Mouse (Mus musculus) lung, embryonic 14.5 days (tissue): ENCODE measurements around the gene Gm9508. TPM values are rescaled to one million over a fixed set of nuclear protein-coding genes. Genes with fewer than 3 reads are reported as not detected.
"Not testable (repeated sequence)": the region's sequence is repeated elsewhere in the genome, so short reads cannot be mapped to it uniquely, and the experiment has no call there.

Experiments
- ATAC-seq: fragments of 200-750 bp; cut with Nextera tagmentation; 2 replicates; pipeline ENCODE4 v1.8.0; 2017; ENCODE audit warnings: mild to moderate bottlenecking, moderate TSS enrichment, moderate library complexity; ENCODE audit not compliant: insufficient read depth
- DNase-seq: peaks from one replicate; pipeline ENCODE4 v3.0.0-alpha.2; 2015
- H3K27ac ChIP-seq: fragments of 300-500 bp; sonication (generic); 2 replicates; pipeline ENCODE4 v1.5.1; 2014; ENCODE audit warnings: low read depth, mild to moderate bottlenecking, moderate library complexity
- H3K27me3 ChIP-seq: fragments of 300-500 bp; sonication (generic); 2 replicates; pipeline ENCODE4 v1.6.1; 2014; ENCODE audit warnings: low read length, control low read depth; ENCODE audit not compliant: insufficient read depth
- H3K36me3 ChIP-seq: fragments of 300-500 bp; sonication (generic); 2 replicates; pipeline ENCODE4 v1.6.1; 2014; ENCODE audit warnings: control low read depth; ENCODE audit not compliant: insufficient read depth
- H3K4me1 ChIP-seq: fragments of 300-500 bp; sonication (generic); 2 replicates; pipeline ENCODE4 v1.6.1; 2014; ENCODE audit warnings: antibody characterized with exemption, control low read depth; ENCODE audit not compliant: insufficient read depth
- H3K4me2 ChIP-seq: fragments of 300-500 bp; sonication (generic); 2 replicates; pipeline ENCODE4 v1.6.1; 2014; ENCODE audit warnings: mild to moderate bottlenecking
- H3K4me3 ChIP-seq: fragments of 300-500 bp; sonication (generic); 2 replicates; pipeline ENCODE4 v1.5.1; 2014; ENCODE audit warnings: low read depth, low read length
- H3K9ac ChIP-seq: fragments of 300-500 bp; sonication (generic); 2 replicates; pipeline ENCODE4 v1.6.1; 2014
- H3K9me3 ChIP-seq: fragments of 300-500 bp; sonication (generic); 2 replicates; pipeline ENCODE4 v1.6.1; 2016; ENCODE audit warnings: low read depth, low read length, control low read depth
- CTCF ChIP-seq: IDR thresholded peaks from 2 replicates; pipeline ENCODE4 v1.5.1; 2016; ENCODE audit warnings: antibody characterized with exemption, low read depth
- WGBS: fragments of 180-500 bp; shearing (Covaris S2); extraction: QIAGEN DNeasy Blood & Tissue Kit; methylation state at CpG from one replicate; pipeline ENCODE4 v1.1.7; 2014; 5-methylcytosine and 5-hydroxymethylcytosine counted together
- polyA plus RNA-seq: library from polyadenylated mRNA; unstranded; fragments of >200 nt; fragmentation: Nextera tagmentation; extraction: Ambion mirVana; gene quantifications from 2 replicates; pipeline ENCODE4 v1.2.1, GENCODE M21; 2014

Gm9508 gene
- polyA plus RNA-seq: not detected in 2 replicates

DNA sequence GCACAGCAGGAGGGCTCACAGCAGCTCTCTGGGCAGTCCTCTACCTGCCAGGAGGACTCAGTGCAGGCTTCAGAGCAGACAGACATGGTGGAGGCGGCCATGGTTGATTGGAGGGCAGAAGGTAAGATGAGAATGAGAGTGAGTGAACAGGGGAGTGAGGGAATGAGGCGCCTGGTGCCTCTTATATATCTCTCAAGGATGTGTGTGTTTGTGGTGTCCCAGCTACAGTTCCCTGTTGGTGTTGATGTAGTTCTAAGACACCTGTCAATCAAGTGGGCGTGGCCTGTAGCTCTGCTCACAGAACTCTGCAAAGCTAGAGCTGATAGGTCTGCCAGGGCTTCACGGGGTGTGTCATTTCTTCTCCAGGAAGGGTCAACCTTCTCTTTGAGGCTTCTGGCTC lies at the start of gene Gm9508:
Gm9508 (minus strand) TSS at position 101 of the 400 bp plus-strand sequence.
- 34% methylated on average over 4 of the region's 4 CpGs for WGBS
- ATAC-seq: no peak

DNA sequence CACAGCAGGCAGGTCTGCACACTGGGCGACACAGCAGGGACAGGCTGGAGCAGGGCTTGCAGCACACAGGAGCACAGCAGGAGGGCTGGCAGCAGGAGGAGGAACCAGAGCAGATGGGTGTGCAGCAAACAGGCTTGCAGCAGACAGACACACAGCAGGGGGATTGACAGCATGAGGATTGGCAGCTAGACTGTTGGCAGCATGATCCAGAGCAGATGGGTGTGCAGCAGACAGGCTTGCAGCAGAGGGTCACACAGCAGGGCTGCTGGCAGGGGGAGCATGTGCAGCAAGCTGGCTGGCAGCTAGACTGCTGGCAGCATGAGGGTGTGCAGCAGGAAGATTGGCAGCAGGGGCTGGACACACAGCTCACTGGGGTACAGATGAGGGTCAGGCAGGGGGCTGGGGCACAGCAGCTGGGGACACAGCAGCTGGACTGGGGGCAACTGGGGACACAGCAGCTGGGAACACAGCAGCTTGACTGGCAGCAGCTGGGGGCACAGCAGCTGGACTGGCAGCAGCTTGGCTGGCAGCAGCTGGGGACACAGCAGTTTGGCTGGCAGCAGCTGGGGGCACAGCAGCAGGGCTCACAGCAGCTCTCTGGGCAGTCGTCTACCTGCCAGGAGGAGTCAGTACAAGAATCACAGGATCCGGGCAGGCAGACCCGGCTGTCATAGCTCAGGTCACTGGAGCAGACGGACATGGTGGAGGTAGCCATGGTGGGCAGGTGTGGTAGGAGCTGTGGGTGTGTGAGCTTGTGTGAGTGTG lies 45.1 kb upstream of the Gm9508 start, which contains the start of gene Gm18596:
Gm18596 (minus strand) TSS at position 715 of the 765 bp plus-strand sequence.
- DNase-seq, H3K4me3 ChIP-seq, ATAC-seq, H3K9me3 ChIP-seq, H3K4me2 ChIP-seq, H3K27ac ChIP-seq, H3K36me3 ChIP-seq, H3K27me3 ChIP-seq, H3K9ac ChIP-seq, H3K4me1 ChIP-seq: not testable (repeated sequence)
- WGBS: 56% methylated on average over 5 of the region's 5 CpGs

More for the DNA sequence above, at the start of gene Gm9508:
- no peak within 1 kb of the TSS for H3K4me3 ChIP-seq
- no peak within 1 kb of the TSS for H3K9ac ChIP-seq
- no peak for DNase-seq
- no peak within 1 kb of the TSS for H3K4me2 ChIP-seq
- no peaks in the 10 kb centered on the region for H3K9me3 ChIP-seq
- H3K36me3 ChIP-seq: no peaks in the 10 kb centered on the region
- H3K27ac ChIP-seq: no peak within 1 kb of the TSS
- TF ChIP-seq CTCF: no peak
- H3K4me1 ChIP-seq: no peaks in the 10 kb centered on the region
- H3K27me3 ChIP-seq: no peaks in the 10 kb centered on the region

DNA sequence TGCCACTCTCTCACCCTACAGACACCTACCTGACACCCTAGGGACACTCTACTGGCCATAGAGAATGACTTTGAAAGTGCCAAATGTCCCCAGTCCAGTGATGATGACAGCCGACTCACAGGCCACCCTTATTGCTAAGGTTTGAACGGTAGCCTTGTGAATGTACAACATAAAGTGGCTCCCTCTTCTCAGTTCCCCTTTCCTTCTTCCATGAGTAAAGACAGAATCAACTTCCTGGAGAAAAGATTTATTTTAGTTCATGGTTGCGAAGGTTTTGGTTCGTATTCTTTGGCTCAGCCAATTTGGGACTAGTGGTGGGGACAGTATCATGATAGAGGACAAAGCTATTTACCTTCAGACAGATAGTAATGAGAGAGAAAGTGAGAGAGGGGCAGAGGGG lies 41.9 kb upstream of the Gm9508 start:
- Histone ChIP-seq H3K27ac (no peak overlapping the region), H3K27me3 (no peaks in the 10 kb centered on the region), H3K4me1 (no peaks in the 10 kb centered on the region), H3K9ac (no peak overlapping the region), H3K4me2 (no peak overlapping the region), H3K36me3 (no peaks in the 10 kb centered on the region), H3K4me3 (no peak overlapping the region), H3K9me3 (0 out of 2 replicates have a peak, but pooled peaks cover 5% of the 10 kb centered on the region)
- ATAC-seq (no peak), DNase-seq (no peak)
- TF ChIP-seq CTCF: no peak
- WGBS: 76% methylated on average over 4 of the region's 4 CpGs

DNA sequence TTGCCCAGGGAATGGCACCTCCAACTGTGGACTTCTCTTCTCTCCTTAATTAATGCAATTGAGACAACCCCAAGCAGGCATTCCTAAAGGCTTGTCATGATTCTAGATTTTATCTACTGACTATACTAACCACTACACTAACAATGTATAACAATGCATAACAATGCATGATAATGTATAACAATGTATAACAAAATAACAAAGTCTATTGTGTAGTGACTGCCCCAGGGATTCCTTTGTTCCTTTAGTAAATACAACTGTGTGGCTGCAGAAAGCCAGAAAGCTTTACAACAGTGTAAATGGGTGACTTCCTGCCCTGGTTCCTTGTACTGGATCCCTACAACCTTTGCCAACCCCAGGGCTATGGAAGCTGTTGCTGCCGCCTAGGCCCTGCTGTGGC lies 38.9 kb upstream of the Gm9508 start:
- no peaks in the 10 kb centered on the region for H3K27me3 ChIP-seq
- WGBS: 87% methylated on average over 1 of the region's 1 CpGs

DNA sequence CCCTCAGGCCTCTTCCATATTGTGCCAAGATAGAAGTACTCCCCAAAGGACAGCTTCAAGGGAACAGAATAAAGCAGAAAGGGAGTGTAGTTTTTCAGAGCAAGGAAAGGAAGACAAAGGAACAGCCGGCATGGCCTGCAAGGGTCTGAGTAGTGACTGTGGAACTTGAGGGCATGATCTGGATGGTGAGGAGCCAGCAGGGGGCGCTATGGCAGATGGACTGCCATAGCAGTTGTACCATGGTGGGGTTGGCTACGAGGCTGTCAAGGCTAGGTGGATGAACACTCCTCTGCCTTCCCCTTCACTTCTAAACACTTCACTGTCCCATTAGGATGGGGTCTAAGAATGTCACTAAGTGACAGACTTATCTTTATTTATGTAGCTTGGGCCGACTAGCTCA lies 32.2 kb upstream of the Gm9508 start:
- H3K4me3 ChIP-seq: no peak overlapping the region
- ATAC-seq (no peak), DNase-seq (peak; percentile 17)
- no peaks in the 10 kb centered on the region for H3K27me3 ChIP-seq
- H3K9ac ChIP-seq: no peak overlapping the region
- no peaks in the 10 kb centered on the region for H3K9me3 ChIP-seq
- H3K27ac ChIP-seq: no peak overlapping the region
- H3K4me1 ChIP-seq: no peaks in the 10 kb centered on the region
- no peak overlapping the region for H3K4me2 ChIP-seq
- 46% methylated on average over 4 of the region's 4 CpGs for whole genome bisulfite sequencing
- peak; percentile 48 for TF ChIP-seq CTCF
- no peaks in the 10 kb centered on the region for H3K36me3 ChIP-seq

More for the DNA sequence above, 38.9 kb upstream of the Gm9508 start:
- Histone ChIP-seq H3K27ac (no peak overlapping the region), H3K9ac (no peak overlapping the region), H3K4me3 (no peak overlapping the region), H3K9me3 (0 out of 2 replicates have a peak, but pooled peaks cover 5% of the 10 kb centered on the region), H3K36me3 (no peaks in the 10 kb centered on the region), H3K4me2 (no peak overlapping the region), H3K4me1 (no peaks in the 10 kb centered on the region)
- DNase-seq (no peak), ATAC-seq (no peak)
- no peak for TF ChIP-seq CTCF

DNA sequence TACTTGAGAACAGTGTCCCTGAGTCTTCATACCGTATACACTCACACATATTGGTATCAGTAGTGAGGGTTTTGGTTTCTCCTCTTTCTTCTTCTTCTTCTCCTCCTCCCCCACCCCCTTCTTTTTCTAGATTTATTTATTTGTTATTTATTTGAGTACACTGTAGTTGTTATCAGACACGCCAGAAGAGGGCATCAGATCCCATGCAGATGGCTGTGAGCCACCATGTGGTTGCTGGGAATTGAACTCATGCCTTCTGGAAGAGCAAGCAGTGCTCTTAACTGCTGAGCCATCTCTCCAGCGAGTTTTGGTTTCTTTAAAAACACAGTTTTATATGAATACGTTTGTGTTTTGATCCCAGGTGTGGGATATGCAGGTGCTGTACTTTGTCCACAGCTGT lies 31.2 kb upstream of the Gm9508 start:
- H3K4me1 ChIP-seq: no peaks in the 10 kb centered on the region
- 57% methylated on average over 4 of the region's 4 CpGs for WGBS
- ATAC-seq (no peak), DNase-seq (peak; percentile 2)
- H3K4me2 ChIP-seq: no peak overlapping the region
- TF ChIP-seq CTCF: no peak
- no peak overlapping the region for H3K4me3 ChIP-seq
- H3K27ac ChIP-seq: no peak overlapping the region
- H3K27me3 ChIP-seq: no peaks in the 10 kb centered on the region
- no peaks in the 10 kb centered on the region for H3K9me3 ChIP-seq
- no peaks in the 10 kb centered on the region for H3K36me3 ChIP-seq
- H3K9ac ChIP-seq: no peak overlapping the region

DNA sequence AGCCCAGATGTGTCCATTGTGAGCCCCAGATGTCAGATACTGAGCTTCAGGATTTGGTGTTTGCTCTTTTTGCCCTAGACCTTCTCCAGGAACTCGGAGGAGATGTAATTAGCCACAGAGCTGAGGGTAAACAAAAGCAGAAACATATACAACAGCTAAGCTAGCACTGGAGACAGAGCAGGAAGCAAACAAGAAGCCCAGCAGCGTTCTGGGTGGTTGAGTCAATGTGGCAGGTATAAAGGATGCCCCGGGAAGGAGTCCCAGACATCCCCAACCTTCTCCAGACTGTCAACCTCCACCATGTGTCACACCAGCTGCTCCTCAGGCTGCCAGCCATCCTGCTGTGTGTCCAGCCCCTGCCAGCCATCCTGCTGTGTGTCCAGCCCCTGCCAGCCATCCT lies 29.2 kb upstream of the Gm9508 start, which contains the start of gene Gm10100:
Gm10100 (plus strand) TSS at position 301 of the 400 bp plus-strand sequence.
- DNase-seq: no peak
- Histone ChIP-seq H3K9me3 (no peaks in the 10 kb centered on the region), H3K27me3 (no peaks in the 10 kb centered on the region), H3K36me3 (no peaks in the 10 kb centered on the region), H3K4me2 (no peak within 1 kb of the TSS), H3K4me3 (no peak within 1 kb of the TSS), H3K9ac (no peak within 1 kb of the TSS), H3K4me1 (no peaks in the 10 kb centered on the region), H3K27ac (no peak within 1 kb of the TSS)
- no peak for TF ChIP-seq CTCF
- 21% methylated on average over 3 of the region's 3 CpGs for WGBS
- ATAC-seq: no peak
